Mouse (Mus musculus): ENCODE measurements around the gene Gm28044.
"Not testable (repeated sequence)": the region's sequence is repeated elsewhere in the genome, so short reads cannot be mapped to it uniquely, and the experiment has no call there.

Gene Gm28044

DNA sequence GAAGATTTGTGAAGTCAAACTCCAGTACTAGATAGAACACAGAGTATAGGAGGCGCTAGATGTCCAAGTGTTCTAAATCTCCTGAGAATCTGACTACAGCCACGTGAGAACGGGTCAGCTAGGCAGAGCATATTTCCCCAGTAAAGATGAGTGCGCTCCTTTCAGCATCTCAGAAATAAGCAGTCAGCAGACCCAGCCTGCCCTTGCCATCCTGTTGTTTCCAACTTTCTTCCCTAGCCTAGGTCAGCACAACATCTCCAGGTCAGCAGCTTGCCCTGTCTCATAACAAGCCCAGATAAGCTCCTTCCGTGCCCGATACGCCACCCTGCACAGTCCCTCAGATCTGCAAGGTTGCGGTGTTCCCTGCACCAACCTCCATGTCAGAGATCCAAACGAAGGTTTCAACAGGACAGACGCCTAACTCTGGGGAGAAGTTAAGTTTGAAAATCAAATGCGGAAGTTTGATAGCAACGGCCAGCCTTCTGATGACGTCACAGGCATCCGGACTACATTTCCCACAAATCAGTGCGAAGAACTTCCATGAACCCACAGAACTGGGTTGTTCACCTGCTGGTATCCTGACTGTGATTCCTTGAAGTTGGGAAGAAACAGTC lies at the start of gene Gm28044, which contains the start of gene Zfp953:
Gm28044 (minus strand) TSS at position 406 of the 614 bp plus-strand sequence.
Zfp953 (minus strand) TSS at position 475 of the 614 bp plus-strand sequence.
- peak; percentile 74 for DNase-seq (ENCODE audit: low read depth, low spot score)

DNA sequence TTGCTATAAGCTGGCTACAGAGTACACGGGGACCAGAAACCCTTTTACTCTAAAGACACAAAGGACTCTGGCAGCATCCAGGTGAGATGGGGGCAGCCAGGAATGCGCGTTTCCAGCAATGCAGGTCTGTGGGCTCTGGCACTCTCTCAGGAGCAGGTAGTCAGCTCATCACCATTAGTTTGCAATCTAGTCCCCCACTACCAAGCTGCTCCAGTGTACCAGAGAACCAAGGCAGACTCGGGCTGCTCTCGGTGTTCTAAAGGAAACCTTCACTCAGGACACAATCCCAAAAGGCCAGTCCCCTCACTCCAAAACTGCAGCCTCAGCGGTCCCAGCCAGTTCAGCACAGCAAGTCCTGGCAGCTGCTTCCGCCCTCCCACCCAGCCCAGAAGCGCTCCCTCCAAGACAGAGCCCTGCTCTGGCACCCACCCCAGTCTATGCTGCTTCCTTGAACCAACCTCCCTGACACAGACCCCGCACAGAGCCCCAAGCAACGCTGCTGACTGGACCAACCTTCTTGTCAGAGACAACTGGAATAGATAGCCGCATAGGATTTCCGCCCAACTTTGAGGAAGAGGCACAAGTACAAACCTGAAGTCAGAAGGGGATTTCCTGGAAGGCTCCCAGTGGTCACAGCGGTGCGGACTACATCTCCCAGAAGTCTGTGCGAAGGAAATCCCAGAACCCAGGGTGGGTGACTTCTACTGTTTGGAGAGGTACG lies 39.0 kb upstream of the Gm28044 start, which contains the start of gene Zfp429:
Zfp429 (minus strand) TSS at position 637 of the 721 bp plus-strand sequence.
- not testable (repeated sequence) for DNase-seq (ENCODE audit: low read depth, low spot score)

GRCm38 (mm10) chr13:67376255-67376654 lies 15.9 kb upstream of the Gm28044 start:
- DNase-seq (ENCODE audit: low read depth, low spot score) = not testable (repeated sequence)

- not testable (repeated sequence) for DNase-seq (ENCODE audit: low read depth, low spot score)
Measured at GRCm38 (mm10) chr13:67375050-67375911, 14.9 kb upstream of the Gm28044 start, which contains the start of the genes Gm28041 and Zfp456. Gm28041 (minus strand) TSS chr13:67375733. Zfp456 (minus strand) TSS chr13:67375810.

- DNase-seq (ENCODE audit: low read depth, low spot score) = no peak
Measured at GRCm38 (mm10) chr13:67351854-67352253, 8.5 kb downstream of the Gm28044 start.

DNA sequence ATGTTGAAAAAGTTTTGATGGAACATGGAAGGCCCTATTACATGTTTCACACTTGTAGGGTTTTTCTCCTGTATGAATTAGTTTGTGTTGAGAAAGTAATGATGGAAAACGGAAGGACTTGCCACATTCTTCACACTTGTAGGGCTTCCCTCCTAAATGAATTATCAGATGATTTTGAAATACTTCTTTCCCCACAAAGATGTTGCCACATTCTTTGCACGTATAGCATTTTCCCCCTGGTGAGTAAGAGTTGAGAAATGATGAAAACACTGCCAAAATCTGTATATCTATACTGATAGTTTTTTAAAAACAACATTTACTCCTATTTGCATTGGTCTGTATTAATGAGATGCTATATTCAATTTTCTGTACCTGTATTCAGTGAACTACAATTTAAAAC lies 16.9 kb downstream of the Gm28044 start:
- DNase-seq (ENCODE audit: low read depth, low spot score) = no peak

GRCm38 (mm10) chr13:67332877-67333276 lies 27.5 kb downstream of the Gm28044 start:
- no peak for DNase-seq (ENCODE audit: low read depth, low spot score)

DNA sequence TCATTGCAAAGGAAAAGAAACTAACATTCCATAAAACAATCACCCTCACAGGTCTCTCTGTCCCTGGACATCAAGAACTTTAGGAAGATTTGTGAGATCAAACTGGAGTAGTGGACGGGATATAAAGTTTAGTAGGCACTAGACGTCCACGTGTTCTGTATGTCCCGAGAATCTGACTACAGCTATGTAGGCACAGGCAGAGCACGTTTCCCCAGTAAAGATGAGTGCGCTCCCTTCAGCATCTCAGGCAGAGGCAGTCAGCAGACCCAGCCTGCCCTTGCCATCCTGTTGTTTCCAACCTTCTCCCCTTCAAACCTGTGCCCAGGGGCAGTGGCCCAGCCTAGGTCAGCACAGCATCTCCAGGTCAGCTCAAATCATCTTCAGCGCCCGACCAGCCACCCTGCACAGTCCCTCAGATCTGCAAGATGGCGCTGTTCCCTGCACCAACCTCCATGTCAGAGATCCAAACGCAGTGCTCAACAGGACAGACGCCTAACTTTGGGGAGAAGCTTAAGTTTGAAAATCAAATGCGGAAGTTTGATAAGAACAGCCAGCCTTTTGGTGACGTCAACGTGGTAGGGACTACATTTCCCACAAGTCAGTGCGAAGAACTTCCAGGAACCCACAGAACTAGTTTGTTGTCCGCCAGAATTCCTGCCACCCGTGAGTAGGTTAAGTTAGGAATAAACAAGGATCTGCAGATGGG lies 28.2 kb downstream of the Gm28044 start, which contains the start of gene Zfp595:
Zfp595 (minus strand) TSS at position 552 of the 706 bp plus-strand sequence.
- DNase-seq (ENCODE audit: low read depth, low spot score) = peak; percentile 60

DNA sequence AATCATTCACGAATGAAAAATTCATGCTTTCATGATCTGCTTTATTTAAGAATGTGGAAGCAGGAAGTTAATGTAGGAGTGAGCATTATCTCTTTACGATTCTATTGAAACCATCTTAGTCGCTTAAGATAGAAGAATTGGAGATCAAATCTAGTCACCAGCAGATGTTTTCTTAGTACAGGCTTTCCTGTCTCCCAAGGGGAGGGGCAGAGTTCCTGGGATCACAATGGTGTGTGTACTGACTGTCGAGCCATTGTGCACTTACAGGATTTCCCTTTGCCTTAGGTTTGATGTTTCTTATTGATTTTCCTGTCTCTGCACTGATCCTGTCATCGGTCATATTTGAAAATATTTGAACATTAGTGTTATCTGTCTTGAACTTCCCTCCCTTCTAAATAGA lies 53.6 kb downstream of the Gm28044 start:
- DNase-seq (ENCODE audit: low read depth, low spot score) = no peak

- DNase-seq (ENCODE audit: low read depth, low spot score) = peak; percentile 89
Measured at GRCm38 (mm10) chr13:67305822-67306672, 54.3 kb downstream of the Gm28044 start, which contains the start of gene Zfp457. Zfp457 (minus strand) TSS chr13:67306485.

- no peak for DNase-seq (ENCODE audit: low read depth, low spot score)
Measured at GRCm38 (mm10) chr13:67278314-67278713, 82.0 kb downstream of the Gm28044 start, which contains the start of gene Zfp458. Zfp458 (minus strand) TSS chr13:67278466.

DNA sequence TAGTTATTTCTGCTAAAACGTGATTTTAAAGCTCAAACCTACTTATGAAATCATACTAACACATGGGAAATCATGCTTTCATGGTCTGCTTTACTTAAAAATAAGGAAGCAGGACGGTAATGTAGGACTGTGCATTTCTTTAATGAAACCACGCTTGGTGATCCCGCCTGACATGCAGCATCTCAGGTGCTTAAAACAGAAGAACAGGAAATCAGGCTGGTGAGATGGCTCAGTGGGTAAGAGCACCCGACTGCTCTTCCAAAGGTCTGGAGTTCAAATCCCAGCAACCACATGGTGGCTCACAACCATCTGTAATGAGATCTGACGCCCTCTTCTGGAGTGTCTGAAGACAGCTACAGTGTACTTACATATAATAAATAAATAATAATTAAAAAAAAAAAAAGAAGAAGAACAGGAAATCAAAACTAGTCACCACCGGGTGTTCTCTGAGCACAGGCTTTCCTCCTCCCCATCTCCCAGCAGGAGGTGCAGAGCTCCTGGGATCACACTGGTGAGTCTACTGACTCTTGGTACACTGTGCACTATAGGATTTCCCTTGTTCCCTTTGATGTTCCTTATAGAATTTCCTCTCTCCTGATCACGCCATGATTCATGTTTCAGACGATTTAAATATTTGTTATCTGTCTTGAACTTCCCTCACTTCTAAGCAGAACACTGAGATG lies 90.8 kb downstream of the Gm28044 start:
- not testable (repeated sequence) for DNase-seq (ENCODE audit: low read depth, low spot score)

GRCm38 (mm10) chr13:67268568-67269369 lies 91.6 kb downstream of the Gm28044 start:
- peak; percentile 86 for DNase-seq (ENCODE audit: low read depth, low spot score)

Measured in brain, embryonic 18.5 days (tissue).